Mouse (Mus musculus): ENCODE measurements around the gene Dlg1. TPM values are rescaled to one million over a fixed set of nuclear protein-coding genes. Genes with fewer than 3 reads are reported as not detected.

Gene Dlg1
- polyA plus RNA-seq (2012; rRNA removed) = 87.8 and 88.0 TPM in 2 replicates

DNA sequence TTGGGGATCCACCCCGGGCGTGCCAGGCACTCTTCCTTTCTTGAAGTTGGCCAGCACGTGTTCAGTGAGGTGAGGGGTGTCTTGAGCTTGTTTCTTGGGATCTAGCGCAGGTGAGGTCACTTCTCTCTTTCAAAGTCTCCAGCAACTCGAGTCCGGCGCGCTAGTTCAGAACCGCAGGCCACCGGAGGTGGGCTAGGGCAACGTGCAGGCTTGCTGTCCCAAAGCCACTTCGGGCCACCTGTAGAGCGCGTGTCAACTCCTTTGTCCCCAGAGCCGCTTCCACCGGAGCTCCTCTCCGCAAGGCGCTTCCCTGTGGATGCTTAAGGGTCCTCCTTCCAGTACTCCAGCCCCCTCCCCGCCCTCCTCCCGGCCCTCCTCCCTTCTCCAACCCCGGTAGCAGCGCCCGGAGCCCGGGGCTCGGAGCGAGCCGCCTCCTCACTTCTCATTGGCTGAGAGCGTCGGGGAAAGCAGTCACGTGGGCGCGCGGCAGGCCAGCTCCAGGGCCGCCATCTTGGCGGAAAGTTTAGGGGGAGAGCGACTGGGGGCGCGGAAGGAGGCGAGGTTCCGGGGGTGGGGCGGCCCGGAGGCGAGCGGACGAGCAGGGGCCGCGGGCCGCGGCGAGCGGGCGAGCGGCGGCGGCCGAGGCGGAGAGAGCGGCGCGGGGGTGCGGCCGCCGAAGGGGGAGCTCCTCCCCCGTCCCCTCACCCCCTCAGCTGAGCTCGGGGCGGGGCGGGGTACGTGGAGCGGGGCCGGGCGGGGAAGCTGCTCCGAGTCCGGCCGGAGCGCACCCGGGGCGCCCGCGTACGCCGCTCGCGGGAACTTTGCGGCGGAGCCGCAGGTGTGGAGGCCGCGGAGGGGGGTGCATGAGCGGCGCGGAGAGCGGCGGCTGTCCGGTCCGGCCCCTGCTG is at the start of gene Dlg1:
Gene Dlg1, plus strand, starts transcription at position 65 of the 908 bp plus-strand sequence.
- peak; percentile 19 to 76 for DNase-seq (ENCODE audit: extremely low spot score in 1 of 2, low spot score in 1 of 2)

DNA sequence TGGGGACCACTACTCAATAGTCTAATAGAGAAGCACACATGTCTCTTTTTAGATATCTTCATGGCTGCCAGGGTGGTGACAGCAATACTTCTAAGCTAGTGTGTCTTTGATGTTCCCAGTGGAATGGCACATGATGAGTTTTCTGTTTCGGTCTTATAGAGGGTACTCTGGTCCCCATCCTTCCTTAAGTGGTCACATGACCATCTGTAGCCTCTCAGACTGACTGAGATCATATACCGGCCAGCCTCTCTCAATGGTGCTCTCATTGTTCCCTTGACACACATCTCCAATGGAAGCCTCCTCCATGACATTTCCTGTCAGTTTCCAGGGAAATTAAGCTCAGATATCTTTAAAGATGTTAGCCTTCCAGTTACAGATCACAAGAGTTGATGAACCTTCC is 46.9 kb upstream of the Dlg1 start:
- no peak for DNase-seq (ENCODE audit: extremely low spot score in 1 of 2, low spot score in 1 of 2)

DNA sequence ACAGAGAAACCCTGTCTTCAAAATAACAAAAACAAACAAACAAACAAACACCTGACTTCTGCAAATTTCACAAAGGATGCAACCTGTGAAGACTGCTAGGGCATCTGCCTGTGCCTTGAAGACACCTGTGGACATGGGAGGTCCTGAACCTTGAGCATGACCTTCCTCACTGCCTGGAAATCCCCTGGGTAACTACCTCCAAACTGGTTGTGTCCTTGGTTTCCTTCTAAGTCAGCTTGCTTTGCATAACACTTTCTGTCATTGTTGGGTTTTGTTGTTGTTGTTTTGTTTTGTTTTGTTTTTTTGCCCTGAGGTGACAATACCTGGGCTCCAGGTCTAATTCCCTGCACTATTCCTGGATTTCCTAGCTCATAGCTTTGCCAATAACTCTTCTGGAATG is 46.1 kb upstream of the Dlg1 start:
- no peak for DNase-seq (ENCODE audit: extremely low spot score in 1 of 2, low spot score in 1 of 2)

DNA sequence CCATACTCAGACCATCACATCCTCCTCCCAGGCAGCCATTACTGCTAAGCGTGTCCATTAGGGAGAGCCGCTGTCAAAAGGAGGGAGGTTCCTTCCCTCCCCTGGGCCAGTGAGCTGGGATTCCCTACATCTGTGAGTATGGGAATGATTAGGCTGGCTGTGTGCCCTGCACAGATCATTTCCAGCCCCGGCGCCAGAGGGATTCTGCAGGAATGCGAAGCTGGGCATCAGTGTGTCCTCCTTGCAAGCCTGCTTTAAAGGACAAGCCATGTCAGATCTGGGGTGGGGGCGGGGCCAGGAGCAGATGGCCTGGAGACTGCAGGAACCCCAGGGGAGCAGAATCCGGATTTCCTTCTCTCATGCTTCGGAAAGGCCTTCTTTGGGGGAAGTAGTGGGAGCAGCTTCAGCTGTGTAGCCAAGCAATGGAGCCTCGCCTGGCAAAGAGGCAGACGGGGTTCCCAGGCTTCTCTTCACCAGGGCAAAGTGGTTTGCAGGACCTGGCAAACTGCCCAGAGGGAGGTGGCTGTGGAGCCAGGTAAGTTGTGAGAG is 45.3 kb upstream of the Dlg1 start:
- DNase-seq (ENCODE audit: extremely low spot score in 1 of 2, low spot score in 1 of 2) = no peak

DNA sequence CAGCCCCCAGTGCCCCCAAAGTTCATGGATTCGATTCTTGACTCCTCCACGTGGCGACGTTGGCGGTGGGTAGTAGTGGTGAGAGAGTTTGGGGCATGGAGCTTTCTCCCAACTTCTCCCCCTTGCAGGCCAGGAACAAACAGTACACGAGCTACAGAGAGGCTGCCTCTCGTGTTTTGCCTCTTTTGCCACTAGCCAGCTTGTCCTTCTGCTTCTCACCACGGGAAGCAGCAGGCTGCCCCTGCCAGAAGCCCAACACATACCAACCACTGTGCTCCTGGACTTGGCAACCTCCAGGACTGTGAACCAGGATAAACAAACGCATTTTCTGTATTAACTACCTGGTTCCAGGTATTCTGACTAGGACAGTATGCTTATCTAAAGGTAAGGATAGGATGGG is 44.6 kb upstream of the Dlg1 start:
- no peak for DNase-seq (ENCODE audit: extremely low spot score in 1 of 2, low spot score in 1 of 2)

DNA sequence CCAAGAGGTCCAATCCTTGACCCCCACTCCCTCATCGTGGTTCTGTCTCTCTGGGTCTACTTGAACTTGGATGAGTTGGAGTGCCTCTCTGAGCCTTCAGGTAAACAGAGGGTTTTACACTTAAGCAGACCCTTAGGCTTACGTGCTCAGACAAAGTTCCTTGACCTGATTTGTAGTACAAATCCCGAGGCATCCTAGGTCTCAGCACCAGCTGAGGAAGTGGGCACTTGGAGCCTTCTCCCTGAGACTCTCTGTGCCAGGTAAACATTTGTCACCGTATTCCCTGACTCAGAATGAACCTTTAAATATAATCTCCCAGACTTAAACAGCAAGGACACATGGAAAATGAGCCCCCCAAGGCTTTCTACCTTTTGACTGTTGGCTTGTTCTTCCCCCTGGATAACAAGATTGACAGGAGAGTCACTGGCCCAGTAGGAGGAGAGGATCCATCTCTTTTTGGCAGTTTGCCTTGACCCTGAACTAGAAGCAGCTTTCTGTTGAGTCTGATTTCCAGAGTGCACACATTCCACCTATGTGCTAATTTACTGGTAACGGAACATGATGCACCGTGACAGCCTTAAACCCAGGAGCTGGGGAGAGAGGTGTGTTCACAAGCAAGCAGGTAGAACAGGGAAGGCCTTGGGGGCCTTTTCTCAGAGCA is 43.4 kb upstream of the Dlg1 start:
- DNase-seq (ENCODE audit: extremely low spot score in 1 of 2, low spot score in 1 of 2) = no peak

DNA sequence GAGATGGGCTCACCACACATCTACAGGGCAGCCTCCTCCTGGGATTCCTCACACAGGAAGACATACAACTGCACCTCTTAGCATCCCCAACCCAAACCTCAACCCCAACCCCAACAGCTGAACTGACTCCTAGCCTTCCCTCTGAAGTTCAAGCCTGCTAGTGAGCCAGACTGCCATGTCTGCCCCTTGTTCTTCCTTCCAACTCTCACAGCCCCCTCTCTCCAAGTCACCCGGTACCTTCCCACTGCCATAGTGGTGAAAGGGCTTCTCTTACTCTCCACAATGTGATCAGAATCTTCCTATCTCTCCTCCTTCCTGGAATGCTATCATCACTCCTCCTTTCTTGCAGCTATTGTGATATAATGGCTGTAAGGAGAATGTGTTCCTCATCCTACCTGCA is 40.9 kb upstream of the Dlg1 start:
- no peak for DNase-seq (ENCODE audit: extremely low spot score in 1 of 2, low spot score in 1 of 2)

DNA sequence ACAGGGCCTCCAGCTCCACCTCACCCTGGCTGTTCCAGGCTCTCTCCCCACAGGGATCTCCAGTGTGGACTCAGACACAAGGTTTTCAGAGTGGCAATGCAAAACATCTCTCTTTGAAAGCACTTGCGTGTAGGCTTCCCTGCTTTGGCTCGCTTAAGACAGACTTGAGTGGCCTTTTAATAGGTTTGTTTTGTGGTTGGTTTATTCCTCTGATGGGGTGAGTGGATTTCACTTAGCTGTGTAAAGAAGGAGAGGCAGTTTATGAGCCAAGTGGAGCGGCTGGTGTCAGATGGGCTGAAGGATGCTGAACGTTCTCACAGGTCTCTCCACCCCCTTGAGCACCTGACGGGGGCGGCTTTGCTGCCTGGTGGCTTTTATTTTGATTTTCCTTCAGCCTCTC is 40.1 kb upstream of the Dlg1 start:
- no peak for DNase-seq (ENCODE audit: extremely low spot score in 1 of 2, low spot score in 1 of 2)

DNA sequence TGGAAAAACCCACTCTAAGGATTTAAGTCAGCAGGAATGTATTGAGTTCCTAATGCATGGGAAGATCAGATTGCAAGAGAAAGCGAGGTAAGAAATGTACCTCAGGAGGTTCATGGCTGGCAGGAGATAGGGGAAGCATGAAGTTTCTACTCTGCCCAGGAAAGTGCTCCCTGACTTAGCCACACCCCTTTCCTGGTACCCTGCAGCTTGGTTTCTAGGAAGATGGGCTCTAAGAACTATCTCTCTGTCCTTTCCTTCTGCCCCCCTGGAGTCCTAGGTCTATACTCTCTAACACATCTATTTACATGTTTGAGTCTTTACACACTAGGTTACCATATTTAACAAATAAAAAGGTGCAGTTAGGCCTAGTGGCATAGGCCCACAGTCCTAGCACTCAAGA is 38.5 kb upstream of the Dlg1 start:
- DNase-seq (ENCODE audit: extremely low spot score in 1 of 2, low spot score in 1 of 2) = no peak

DNA sequence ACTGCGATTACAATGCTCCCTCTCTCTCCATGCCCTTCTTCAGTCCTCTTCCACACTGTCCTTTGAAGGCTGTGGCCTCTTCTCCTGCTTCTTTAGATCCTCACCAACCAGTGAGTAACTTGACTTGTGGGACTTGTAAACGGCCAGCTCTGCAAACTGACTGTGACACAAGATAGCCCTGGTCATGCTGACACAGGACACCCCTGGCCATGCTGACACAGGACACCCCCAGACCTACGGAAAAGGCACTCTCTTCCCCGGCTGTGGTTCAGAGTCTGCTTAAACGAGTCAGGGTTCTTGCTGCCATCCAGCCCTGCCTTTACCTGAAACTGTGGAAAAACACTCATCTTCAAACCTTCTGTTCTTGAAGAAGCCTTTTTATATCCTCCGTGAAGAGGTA is 36.9 kb upstream of the Dlg1 start:
- no peak for DNase-seq (ENCODE audit: extremely low spot score in 1 of 2, low spot score in 1 of 2)

DNA sequence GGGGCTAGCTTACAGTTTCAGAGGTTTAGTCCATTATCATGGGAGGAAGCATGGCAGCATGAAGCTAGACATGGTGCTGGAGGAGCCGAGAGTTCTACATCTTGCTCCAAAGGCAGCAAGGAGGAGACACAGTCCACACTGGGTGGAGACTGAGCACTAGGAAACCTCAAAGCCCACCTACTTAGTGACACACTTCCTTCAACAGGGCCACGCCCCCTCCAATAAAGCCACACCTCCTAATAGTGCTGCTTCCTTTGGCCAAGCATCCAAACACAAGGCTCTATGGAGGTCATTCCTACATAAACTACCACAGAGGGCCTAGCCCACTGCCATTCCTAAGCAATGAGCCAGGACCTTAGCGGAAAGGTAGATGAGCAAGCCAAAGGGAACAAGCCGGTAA is 32.9 kb upstream of the Dlg1 start:
- DNase-seq (ENCODE audit: extremely low spot score in 1 of 2, low spot score in 1 of 2) = no peak

DNA sequence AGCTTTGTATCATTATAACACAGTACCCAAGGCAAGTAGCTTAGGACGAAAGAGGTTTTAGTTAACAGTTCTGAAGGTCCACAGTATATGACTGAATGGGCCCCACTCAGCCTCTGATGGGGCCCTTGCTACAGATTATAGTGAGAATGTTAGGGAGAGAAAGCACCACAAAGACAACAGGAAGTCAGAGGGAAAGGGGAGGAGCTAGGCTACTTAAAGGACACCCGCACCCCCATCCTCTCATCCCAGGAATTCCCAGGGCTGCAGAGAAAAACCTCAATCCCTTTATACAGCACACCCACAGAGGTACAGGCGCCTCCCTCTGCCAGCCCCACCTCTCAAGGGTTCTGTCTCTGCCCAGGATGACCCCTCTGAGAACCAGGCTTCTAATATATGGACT is 32.2 kb upstream of the Dlg1 start:
- DNase-seq (ENCODE audit: extremely low spot score in 1 of 2, low spot score in 1 of 2) = no peak

DNA sequence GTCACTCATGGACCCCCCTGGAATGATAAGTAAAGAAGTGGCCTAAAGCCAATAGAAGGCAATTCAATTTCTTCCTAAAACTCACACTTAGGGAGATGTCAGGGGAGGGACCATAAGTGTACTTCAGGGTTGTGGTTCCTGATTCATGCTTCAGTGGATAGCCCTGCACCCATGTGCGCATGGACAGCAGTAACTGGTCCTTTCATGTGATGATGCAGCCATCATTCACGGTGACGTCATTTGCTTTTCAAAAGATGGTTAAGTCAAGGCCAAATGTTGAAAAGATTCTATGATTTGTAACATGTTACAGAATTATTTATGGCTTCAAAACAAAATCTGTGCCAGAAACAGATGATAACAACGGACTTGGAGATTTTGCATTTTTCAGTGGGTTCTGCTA is 28.9 kb upstream of the Dlg1 start:
- DNase-seq (ENCODE audit: extremely low spot score in 1 of 2, low spot score in 1 of 2) = no peak

DNA sequence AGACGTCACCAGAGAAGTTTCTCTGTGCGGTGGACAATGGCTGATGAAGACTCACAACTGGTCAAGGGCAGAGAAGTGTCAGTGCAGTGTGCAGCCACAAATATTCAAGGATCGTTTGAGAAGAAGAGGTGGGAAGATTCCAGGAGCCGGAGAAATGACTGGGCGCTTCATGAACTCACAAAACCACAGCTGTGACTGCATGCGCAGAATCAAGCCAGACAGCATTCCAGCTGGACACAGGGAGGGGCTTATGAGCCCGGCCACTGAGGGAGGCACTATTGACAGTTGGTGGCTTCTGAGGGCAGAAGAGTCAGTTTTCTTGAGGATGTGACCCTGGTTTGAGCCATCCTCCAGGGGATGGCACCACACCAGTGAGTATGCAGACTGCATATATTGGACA is 24.9 kb upstream of the Dlg1 start:
- DNase-seq (ENCODE audit: extremely low spot score in 1 of 2, low spot score in 1 of 2) = no peak

DNA sequence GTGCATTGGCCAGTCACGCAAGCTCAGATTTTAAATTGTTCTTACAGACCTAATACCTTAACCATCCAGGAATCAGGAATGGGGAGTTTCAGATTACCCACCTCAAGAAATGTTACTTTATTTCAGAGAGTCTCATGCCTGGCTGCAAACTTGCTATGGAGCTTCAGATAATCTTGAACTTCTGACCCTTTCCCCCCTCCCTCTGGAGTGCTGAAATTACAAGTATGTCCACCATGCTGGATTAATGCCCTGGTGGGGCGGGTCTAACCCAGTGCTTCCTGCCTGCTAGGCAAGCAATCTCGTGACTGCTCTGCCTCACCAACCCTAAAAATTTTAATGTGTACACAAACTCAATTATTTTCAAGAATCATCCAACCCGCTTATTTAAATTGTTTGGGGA is 23.3 kb upstream of the Dlg1 start:
- DNase-seq (ENCODE audit: extremely low spot score in 1 of 2, low spot score in 1 of 2) = no peak

DNA sequence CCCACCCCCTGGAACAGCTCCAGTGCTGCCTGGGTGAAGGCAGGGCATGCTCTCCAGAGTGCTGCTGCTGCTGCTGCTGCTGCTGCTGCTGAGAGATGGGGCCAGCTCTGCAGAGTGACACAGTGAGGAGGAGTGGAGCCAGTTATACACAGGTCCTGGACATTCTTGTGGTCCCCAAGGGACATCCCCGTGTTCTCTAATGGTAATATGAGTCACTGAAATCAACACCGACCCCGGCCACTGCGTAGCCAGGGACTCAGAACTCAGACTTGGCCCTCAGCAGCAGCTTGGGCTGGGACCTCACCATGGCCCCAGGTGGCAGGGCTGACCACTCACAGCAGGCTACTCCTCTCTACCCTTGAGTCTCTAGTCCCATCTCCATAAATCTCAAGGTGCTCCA is 21.5 kb upstream of the Dlg1 start:
- no peak for DNase-seq (ENCODE audit: extremely low spot score in 1 of 2, low spot score in 1 of 2)

DNA sequence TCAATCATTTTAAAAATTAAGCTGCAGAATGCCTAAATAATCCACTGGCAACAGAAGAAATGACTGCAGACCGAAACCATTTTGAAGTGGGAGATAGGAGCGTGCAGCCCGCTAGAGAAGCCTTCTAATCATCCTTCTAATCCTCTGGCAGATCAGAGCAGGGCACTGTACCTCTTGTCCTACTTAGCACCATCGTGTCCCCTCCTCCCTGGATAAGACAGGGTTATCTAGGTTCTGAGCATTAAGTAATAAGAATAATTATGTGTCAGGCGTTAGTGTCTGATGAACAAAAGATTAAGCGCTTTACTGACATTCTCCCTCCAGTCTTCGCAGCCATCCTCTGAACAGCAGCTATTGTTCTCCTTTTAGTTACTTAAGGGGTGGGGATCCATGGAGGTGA is 16.0 kb upstream of the Dlg1 start:
- DNase-seq (ENCODE audit: extremely low spot score in 1 of 2, low spot score in 1 of 2) = no peak

DNA sequence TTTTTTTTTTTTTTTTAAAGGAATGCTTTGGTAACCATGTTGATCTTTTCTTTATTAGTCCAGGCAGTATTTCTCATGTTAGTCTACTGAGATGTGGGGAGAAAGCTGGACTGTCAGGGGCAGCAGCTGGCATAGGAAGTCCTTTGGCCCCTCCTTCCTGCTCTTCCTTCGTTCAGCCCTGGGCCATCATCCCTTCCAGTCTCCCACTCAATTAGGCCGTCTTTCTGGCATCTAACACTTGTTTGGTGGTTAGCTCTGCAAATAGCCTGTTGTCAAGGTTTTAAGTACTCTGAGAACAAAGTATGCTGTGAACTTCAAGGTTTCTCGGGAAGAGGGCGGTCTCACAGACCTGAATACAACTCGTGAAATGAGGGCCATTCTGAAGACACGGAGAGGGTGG is 12.5 kb upstream of the Dlg1 start:
- no peak for DNase-seq (ENCODE audit: extremely low spot score in 1 of 2, low spot score in 1 of 2)

DNA sequence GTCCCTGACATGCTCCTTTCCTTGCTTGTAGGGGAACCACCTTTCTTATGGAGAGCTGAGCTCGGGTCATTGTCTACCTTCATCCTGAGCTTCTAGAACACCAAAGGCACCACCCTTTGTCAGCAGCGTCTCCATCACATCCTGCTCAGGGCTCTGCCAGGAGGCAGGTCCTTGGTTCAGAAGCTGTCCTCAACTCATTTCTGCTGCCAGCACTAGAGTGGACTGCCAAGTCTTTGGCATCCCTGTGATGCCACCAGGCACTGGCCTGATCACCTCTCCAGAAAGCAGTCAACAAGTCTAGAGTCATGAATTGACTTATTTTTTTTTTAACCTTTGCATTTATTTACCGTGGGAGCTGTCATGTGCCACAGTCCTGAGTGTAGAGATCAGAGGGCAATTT is 11.7 kb upstream of the Dlg1 start:
- DNase-seq (ENCODE audit: extremely low spot score in 1 of 2, low spot score in 1 of 2) = no peak

DNA sequence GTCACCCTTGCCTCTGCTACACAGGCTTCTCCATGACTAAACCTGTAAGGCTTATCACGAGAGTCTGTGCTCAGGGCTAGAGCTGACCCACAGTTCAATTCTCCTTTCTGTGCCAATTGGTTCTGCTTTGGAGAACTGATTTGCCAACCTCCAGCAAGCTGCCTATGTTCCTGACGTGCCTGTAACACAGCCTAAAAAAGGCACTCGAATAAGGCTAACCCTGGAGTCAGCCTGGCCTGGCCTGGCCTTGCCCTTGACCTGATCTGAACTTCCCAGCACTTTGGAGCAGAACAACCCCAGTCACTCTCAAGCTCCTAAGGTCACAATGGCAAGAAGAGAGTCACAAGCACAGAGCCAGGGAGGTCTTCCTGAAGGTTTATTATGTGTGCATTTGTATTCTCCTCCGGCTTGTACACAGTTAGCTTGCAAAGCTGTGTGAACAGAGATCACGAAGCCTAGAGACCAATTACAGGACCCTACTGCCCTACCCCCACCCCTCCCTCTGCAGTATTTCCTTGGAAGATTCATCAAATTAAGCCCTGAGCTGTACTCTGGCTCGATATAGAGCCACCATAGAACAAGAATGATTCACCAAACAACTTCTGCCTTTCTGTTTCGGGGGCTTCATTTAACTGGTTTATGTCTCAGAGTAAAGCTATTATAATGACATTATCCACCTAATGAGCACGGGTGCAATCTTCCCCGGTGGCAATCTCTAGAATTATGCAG is 11.0 kb upstream of the Dlg1 start:
- DNase-seq (ENCODE audit: extremely low spot score in 1 of 2, low spot score in 1 of 2) = no peak

DNA sequence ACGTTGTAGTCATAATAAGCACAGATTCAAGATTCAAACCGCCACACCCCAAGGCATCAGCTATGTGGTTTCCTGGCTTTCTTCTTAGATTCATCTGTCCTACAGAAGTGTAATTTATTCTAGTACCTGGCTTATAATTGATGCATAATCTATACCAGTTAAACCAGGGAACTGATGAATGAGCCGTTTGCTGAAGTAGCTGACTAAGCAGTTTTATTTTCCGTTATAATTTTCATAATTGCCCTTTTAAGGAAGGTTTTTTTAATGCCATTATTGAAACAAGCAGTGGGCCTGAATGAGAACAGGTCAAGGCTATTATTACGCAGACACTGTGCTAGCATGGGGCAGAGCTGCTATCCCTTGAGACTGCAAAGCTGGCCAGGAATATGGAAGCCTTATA is 9.6 kb upstream of the Dlg1 start:
- no peak for DNase-seq (ENCODE audit: extremely low spot score in 1 of 2, low spot score in 1 of 2)

All from frontal cortex, adult 2 months (tissue).